Mouse (Mus musculus) MEL (cell line): Measurements from ENCODE around the gene Miga1. TPM values are rescaled to one million over a fixed set of nuclear protein-coding genes. Genes with fewer than 3 reads are reported as not detected.

ENCODE experiments used
- DNase-seq: peaks from one replicate; pipeline ENCODE4 v3.0.0; 2011; ENCODE audit warnings: low read depth, low spot score
- H3K27ac ChIP-seq: 2 replicates; pipeline ENCODE4 v1.5.1; 2012; ENCODE audit warnings: low read depth, mild to moderate bottlenecking, control low read depth, low read length, moderate library complexity; ENCODE audit not compliant: control insufficient read depth
- H3K27me3 ChIP-seq, 2 experiments: fragments of 150-350 bp in 1 of 2; sonication (generic) in 1 of 2; 2 replicates each; pipeline ENCODE4 v1.6.1; 2012; ENCODE audit warnings: low read length in 2 of 2, mild to moderate bottlenecking in 2 of 2, improper control_type of control experiment in 1 of 2, moderate library complexity in 1 of 2; ENCODE audit not compliant: insufficient read depth in 2 of 2, control insufficient read depth in 1 of 2
- H3K36me3 ChIP-seq, 2 experiments: 2 replicates each; pipeline ENCODE4 v1.6.1; 2012 to 2014; ENCODE audit warnings: low read length in 2 of 2, improper control_type of control experiment in 1 of 2, inconsistent platforms in 1 of 2, mild to moderate bottlenecking in 1 of 2; ENCODE audit not compliant: insufficient read depth in 2 of 2, control insufficient read depth in 1 of 2
- H3K4me1 ChIP-seq, 2 experiments: fragments of 150-350 bp in 1 of 2; sonication (generic) in 1 of 2; 2 replicates each; pipeline ENCODE4 v1.6.1; 2012; ENCODE audit warnings: low read length in 2 of 2, improper control_type of control experiment in 1 of 2, mild to moderate bottlenecking in 1 of 2; ENCODE audit not compliant: insufficient read depth in 2 of 2, control insufficient read depth in 1 of 2
- H3K4me3 ChIP-seq, 2 experiments: fragments of 150-350 bp in 1 of 2; sonication (generic) in 1 of 2; 2 replicates each; pipeline ENCODE4 v1.5.1; 2012; ENCODE audit warnings: low read depth in 2 of 2, low read length in 2 of 2, mild to moderate bottlenecking in 2 of 2, moderate library complexity in 2 of 2, control low read depth in 1 of 2, improper control_type of control experiment in 1 of 2; ENCODE audit not compliant: control insufficient read depth in 1 of 2, insufficient read depth in 1 of 2
- H3K79me2 ChIP-seq: 2 replicates; pipeline ENCODE4 v1.6.1; 2012; ENCODE audit warnings: mild to moderate bottlenecking, low read length, moderate library complexity; ENCODE audit not compliant: control insufficient read depth, poor library complexity, insufficient read depth
- H3K9ac ChIP-seq: 2 replicates; pipeline ENCODE4 v1.6.1; 2012; ENCODE audit warnings: low read depth, mild to moderate bottlenecking, control low read depth, low read length, moderate library complexity; ENCODE audit not compliant: control insufficient read depth, poor library complexity, severe bottlenecking
- H3K9me3 ChIP-seq: fragments of 150-350 bp; sonication (generic); replicated peaks from 2 replicates; pipeline ENCODE4 v1.6.1; 2012; ENCODE audit warnings: mild to moderate bottlenecking, low read length, improper control_type of control experiment, moderate library complexity; ENCODE audit not compliant: insufficient read depth
- CHD1 ChIP-seq: IDR thresholded peaks from 2 replicates; pipeline ENCODE4 v1.6.1; 2012; ENCODE audit warnings: low read depth, mild to moderate bottlenecking, inconsistent platforms, low read length, improper control_type of control experiment
- CTCF ChIP-seq, 3 experiments: IDR thresholded peaks in 2 of 3; conservative IDR thresholded peaks in 1 of 3; 2 replicates each; pipeline ENCODE4 v1.5.1; 2011 to 2012; ENCODE audit warnings: low read length in 3 of 3, low read depth in 2 of 3, mild to moderate bottlenecking in 2 of 3, improper control_type of control experiment in 1 of 3, inconsistent platforms in 1 of 3, mixed read lengths in 1 of 3, moderate library complexity in 1 of 3; ENCODE audit not compliant: control insufficient read depth in 1 of 3, insufficient read depth in 1 of 3, poor library complexity in 1 of 3, severe bottlenecking in 1 of 3
- E2F4 ChIP-seq: IDR thresholded peaks from 2 replicates; pipeline ENCODE4 v1.6.1; 2011; ENCODE audit warnings: low read depth, low read length, improper control_type of control experiment, borderline replicate concordance
- ELF1 ChIP-seq: IDR thresholded peaks from 2 replicates; pipeline ENCODE4 v1.6.1; 2014; ENCODE audit warnings: low read depth, mild to moderate bottlenecking, inconsistent platforms, low read length, improper control_type of control experiment, moderate library complexity
- ETS1 ChIP-seq: IDR thresholded peaks from 2 replicates; pipeline ENCODE4 v1.6.1; 2012; ENCODE audit warnings: low read depth, mild to moderate bottlenecking, inconsistent platforms, low read length, improper control_type of control experiment, moderate library complexity
- GATA1 ChIP-seq: IDR thresholded peaks from 2 replicates; pipeline ENCODE4 v1.6.1; 2011; ENCODE audit warnings: low read depth, low read length, improper control_type of control experiment
- HCFC1 ChIP-seq: IDR thresholded peaks from 2 replicates; pipeline ENCODE4 v1.6.1; 2012; ENCODE audit warnings: low read depth, mild to moderate bottlenecking, inconsistent platforms, low read length, improper control_type of control experiment, moderate library complexity
- JUND ChIP-seq: IDR thresholded peaks from 2 replicates; pipeline ENCODE4 v1.6.1; 2011; ENCODE audit warnings: low read depth, mild to moderate bottlenecking, improper control_type of control experiment, low read length
- MAX ChIP-seq: IDR thresholded peaks from 2 replicates; pipeline ENCODE4 v1.6.1; 2011; ENCODE audit warnings: low read length, improper control_type of control experiment
- MEF2A ChIP-seq: IDR thresholded peaks from 2 replicates; pipeline ENCODE4 v1.6.1; 2014; ENCODE audit warnings: low read depth, mild to moderate bottlenecking, inconsistent platforms, low read length, improper control_type of control experiment; ENCODE audit not compliant: poor library complexity, insufficient replicate concordance, severe bottlenecking; ENCODE audit errors: extremely low read depth
- POLR2AphosphoS2 ChIP-seq: IDR thresholded peaks from 2 replicates; pipeline ENCODE4 v1.6.1; 2011; ENCODE audit warnings: low read length, improper control_type of control experiment
- POLR2AphosphoS5 ChIP-seq: IDR thresholded peaks from 2 replicates; pipeline ENCODE4 v1.6.1; 2012; ENCODE audit warnings: low read depth, borderline replicate concordance, mild to moderate bottlenecking, inconsistent platforms, low read length, moderate library complexity, mixed read lengths
- RCOR1 ChIP-seq: IDR thresholded peaks from 2 replicates; pipeline ENCODE4 v1.6.1; 2012; ENCODE audit warnings: low read depth, mild to moderate bottlenecking, inconsistent platforms, low read length, improper control_type of control experiment
- SIN3A ChIP-seq: IDR thresholded peaks from 2 replicates; pipeline ENCODE4 v1.6.1; 2012; ENCODE audit warnings: low read length, improper control_type of control experiment, inconsistent platforms
- SMC3 ChIP-seq: IDR thresholded peaks from 2 replicates; pipeline ENCODE4 v1.6.1; 2011; ENCODE audit warnings: low read depth, low read length, improper control_type of control experiment
- TAL1 ChIP-seq: IDR thresholded peaks from 2 replicates; pipeline ENCODE4 v1.6.1; 2012; ENCODE audit warnings: mild to moderate bottlenecking, inconsistent platforms, low read length, moderate library complexity, mixed read lengths
- TBP ChIP-seq: IDR thresholded peaks from 2 replicates; pipeline ENCODE4 v1.8.0; 2011; ENCODE audit warnings: low read depth, low read length, improper control_type of control experiment
- UBTF ChIP-seq: IDR thresholded peaks from 2 replicates; pipeline ENCODE4 v1.6.1; 2012; ENCODE audit warnings: low read depth, mild to moderate bottlenecking, inconsistent platforms, low read length, improper control_type of control experiment, moderate library complexity, borderline replicate concordance; ENCODE audit not compliant: insufficient read depth
- USF1 ChIP-seq: IDR thresholded peaks from 2 replicates; pipeline ENCODE4 v1.6.1; 2014; ENCODE audit warnings: low read depth, mild to moderate bottlenecking, inconsistent platforms, low read length, improper control_type of control experiment, moderate library complexity
- ZKSCAN1 ChIP-seq: IDR thresholded peaks from 2 replicates; pipeline ENCODE4 v1.6.1; 2012; ENCODE audit warnings: low read depth, mild to moderate bottlenecking, inconsistent platforms, low read length, improper control_type of control experiment, moderate library complexity
- ZNF384 ChIP-seq: IDR thresholded peaks from 2 replicates; pipeline ENCODE4 v1.6.1; 2012; ENCODE audit warnings: low read depth, mild to moderate bottlenecking, inconsistent platforms, low read length, improper control_type of control experiment
- polyA plus RNA-seq, 2 experiments: library from polyadenylated mRNA; stranded (reverse) in 1 of 2; unstranded in 1 of 2; fragments of >175 nt in 1 of 2; fragments of >200 nt in 1 of 2; gene quantifications; 2 replicates each; pipeline versions ENCODE4 v1.2.1 to v1.2.4; 2012; ENCODE audit warnings: low replicate concordance in 2 of 2, low read depth in 1 of 2; ENCODE audit not compliant: insufficient read length in 2 of 2, insufficient read depth in 1 of 2, missing spikeins in 1 of 2
- total RNA-seq: library from RNA; depleted of rRNA; stranded (reverse); fragments of 300-350 nt; gene quantifications from 2 replicates; pipeline ENCODE4 v1.2.3, GENCODE M21; 2012

The Miga1 gene
- total and polyA plus RNA-seq, 3 experiments, result 14.2 to 16.2 TPM; not detected in 1

- no peaks in the 10 kb centered on the region for H3K27me3 ChIP-seq
- H3K4me3 ChIP-seq, result no peak overlapping the region
- peaks cover 0 to 4% of the 10 kb centered on the region in 2 experiments; a peak in 1 of 4 replicates for H3K4me1 ChIP-seq
- H3K36me3 ChIP-seq, result peaks cover 7 to 13% of the 10 kb centered on the region in 2 experiments
- DNase-seq, result no peak
- H3K9ac ChIP-seq, result no peak overlapping the region
- peaks cover 20% of the 10 kb centered on the region for H3K79me2 ChIP-seq
- no peak for TF ChIP-seq HCFC1
- no peak for TF ChIP-seq SMC3
- no peak for TF ChIP-seq MEF2A
- no peak for TF ChIP-seq ZKSCAN1
- no peak for TF ChIP-seq TAL1
- no peak for TF ChIP-seq TBP
- no peak for TF ChIP-seq USF1
- H3K9me3 ChIP-seq, result no peaks in the 10 kb centered on the region
- no peak overlapping the region for H3K27ac ChIP-seq
These were observed 4.1 kb downstream of the Miga1 start for GRCm38 (mm10) chr3:152336085-152336484.

GRCm38 (mm10) chr3:152333641-152334040, 6.6 kb downstream of the Miga1 start:
- Histone ChIP-seq H3K36me3 (peaks cover 0 to 13% of the 10 kb centered on the region in 2 experiments; a peak in 2 of 4 replicates), H3K27me3 (no peaks in the 10 kb centered on the region), H3K79me2 (peaks cover 3% of the 10 kb centered on the region), H3K4me1 (peaks cover 0 to under 1% of the 10 kb centered on the region in 2 experiments; a peak in 1 of 4 replicates), H3K4me3 (no peak overlapping the region), H3K27ac (no peak overlapping the region), H3K9me3 (no peaks in the 10 kb centered on the region), H3K9ac (no peak overlapping the region)
- DNase-seq, result no peak
- TF ChIP-seq RCOR1 (no peak), MAX (no peak), ETS1 (no peak), POLR2AphosphoS5 (no peak), SIN3A (no peak), HCFC1 (no peak), ZKSCAN1 (no peak), GATA1 (no peak), E2F4 (no peak), USF1 (no peak), CHD1 (no peak), ELF1 (no peak), TBP (no peak), UBTF (no peak), POLR2AphosphoS2 (no peak), JUND (no peak), TAL1 (no peak), CTCF (IDR thresholded peaks at IDR 0.05 in 2 of 3, conservative IDR thresholded peaks at IDR 0.05 in 1 of 3; ENCODE audit: control insufficient read depth in 1 of 3, insufficient read depth in 1 of 3, low read depth in 2 of 3, low read length in 3 of 3, poor library complexity in 1 of 3, severe bottlenecking in 1 of 3) (no peak), ZNF384 (no peak)
